ENCODE assay signal across 8 mouse cellular contexts in genomic region chr13:38345431-38345820, GRCm38 (mm10). TPM values are rescaled to one million over a fixed set of nuclear protein-coding genes. Genes with fewer than 3 reads are reported as not detected.
A peak's percentile ranks its signal among the peaks of the same experiment; 100 is the strongest.
DNase-seq lines count a peak whose midpoint lies in the region; ATAC-seq and TF ChIP-seq lines count a peak whose summit lies in the region.

No protein-coding gene starts in this region.

- peaks cover 48% of the 10 kb centered on the region for H3K27me3 ChIP-seq in heart, embryonic 15.5 days
- peaks cover 54% of the 10 kb centered on the region for H3K27me3 ChIP-seq in liver, embryonic 11.5 days (replicated peaks; ENCODE audit: control insufficient read depth, insufficient read depth, low read length)
- peaks cover 16% of the 10 kb centered on the region; the same call in 1 of the 2 replicates for H3K27me3 ChIP-seq in stomach, postnatal 0 days (ENCODE audit: control insufficient read depth, insufficient read depth, low read length)

- no peak for TF ChIP-seq EP300 in stomach, postnatal 0 days (optimal IDR thresholded peaks at IDR 0.05)

- H3K4me3 ChIP-seq in ES-E14 (ENCODE audit: insufficient read depth in 1 of 2, low read depth in 1 of 2, low read length in 2 of 2, poor library complexity in 1 of 2, severe bottlenecking in 1 of 2) = peak overlapping the region; percentile 56 to 60
- H3K4me3 ChIP-seq in heart, embryonic 15.5 days = peak overlapping the region; percentile 62
- H3K4me3 ChIP-seq in liver, embryonic 11.5 days (ENCODE audit: low read depth, low read length) = peak overlapping the region; percentile 47
- H3K4me3 ChIP-seq in stomach, postnatal 0 days (ENCODE audit: low read depth, low read length) = peak overlapping the region; percentile 47

- ATAC-seq in heart, embryonic 15.5 days (replicated peaks; ENCODE audit: insufficient number of reproducible peaks, insufficient read depth, low FRiP score, low read depth) = 0 out of 2 replicates have a peak, but pooled peaks have one; percentile 33
- 0 out of 2 replicates have a peak, but pooled peaks have one; percentile 22 for ATAC-seq in liver, embryonic 11.5 days (replicated peaks; ENCODE audit: low FRiP score)
- peak; percentile 56; the same call in 1 of the 2 replicates for ATAC-seq in stomach, postnatal 0 days (ENCODE audit: low FRiP score, low TSS enrichment)

- no peak for TF ChIP-seq CTCF in stomach, postnatal 0 days (IDR thresholded peaks at IDR 0.05; ENCODE audit: low read depth)

- peaks cover 0 to 5% of the 10 kb centered on the region in 2 experiments; a peak in 1 of 4 replicates for H3K4me1 ChIP-seq in ES-E14 (ENCODE audit: control insufficient read depth in 2 of 2, insufficient read depth in 2 of 2, low read length in 2 of 2, poor library complexity in 1 of 2)
- H3K4me1 ChIP-seq in heart, embryonic 15.5 days (replicated peaks) = peaks cover 26% of the 10 kb centered on the region
- H3K4me1 ChIP-seq in liver, embryonic 11.5 days (replicated peaks; ENCODE audit: control insufficient read depth, insufficient read depth, low read length) = 0 out of 2 replicates have a peak, but pooled peaks cover 4% of the 10 kb centered on the region
- 0 out of 2 replicates have a peak, but pooled peaks cover 4% of the 10 kb centered on the region for H3K4me1 ChIP-seq in stomach, postnatal 0 days (replicated peaks; ENCODE audit: control insufficient read depth, insufficient read depth)

- peak overlapping the region; percentile 98 for H3K4me2 ChIP-seq in heart, embryonic 15.5 days
- H3K4me2 ChIP-seq in liver, embryonic 11.5 days = peak overlapping the region; percentile 75
- H3K4me2 ChIP-seq in stomach, postnatal 0 days (replicated peaks; ENCODE audit: low read depth) = peak overlapping the region; percentile 83

- in situ Hi-C loops in ES-E14 (cut with MboI; ENCODE audit: low sequenced_read_pairs in 2 of 2, unreplicated experiment in 2 of 2) = no loop called here

- no peaks in the 10 kb centered on the region for H3K9me3 ChIP-seq in ES-E14 (ENCODE audit: control insufficient read depth, insufficient read depth, low read depth, low read length)
- no peaks in the 10 kb centered on the region for H3K9me3 ChIP-seq in heart, embryonic 15.5 days (replicated peaks)
- no peaks in the 10 kb centered on the region for H3K9me3 ChIP-seq in liver, embryonic 11.5 days (ENCODE audit: control insufficient read depth, low read length)
- no peaks in the 10 kb centered on the region for H3K9me3 ChIP-seq in stomach, postnatal 0 days (ENCODE audit: control insufficient read depth, low read length)

- H3K27ac ChIP-seq in ES-E14 (ENCODE audit: insufficient read depth, low read depth, low read length, poor library complexity, severe bottlenecking) = no peak overlapping the region
- H3K27ac ChIP-seq in heart, embryonic 15.5 days = no peak overlapping the region
- H3K27ac ChIP-seq in liver, embryonic 11.5 days (ENCODE audit: low read depth, low read length) = no peak overlapping the region
- 0 out of 2 replicates have a peak overlapping the region, but pooled peaks have one; percentile 18 for H3K27ac ChIP-seq in stomach, postnatal 0 days (replicated peaks)

- 1% methylated on average over 32 of the region's 32 CpGs for WGBS in heart, embryonic 15.5 days
- WGBS in liver, embryonic 11.5 days = 3% methylated on average over 31 of the region's 32 CpGs
- WGBS in stomach, postnatal 0 days = under 1% methylated on average over 31 of the region's 32 CpGs

- peak; percentile 11 for DNase-seq in gastrocnemius, postnatal 25 days
- DNase-seq in gastrocnemius, adult 8-10 months (ENCODE audit: low spot score in 2 of 2) = no peak
- DNase-seq in ES-E14 (ENCODE audit: low read depth, low spot score) = no peak
- no peak for DNase-seq in liver, embryonic 11.5 days (ENCODE audit: low spot score)
- peak; percentile 23 for DNase-seq in stomach, postnatal 0 days (ENCODE audit: low spot score)
- no peak for DNase-seq in layer of hippocampus, adult 9-10 months (ENCODE audit: low spot score)
- DNase-seq in right cerebral cortex, postnatal 25 days = no peak

- no peaks in the 10 kb centered on the region for H3K36me3 ChIP-seq in ES-E14 (ENCODE audit: control insufficient read depth, insufficient read depth, low read length, poor library complexity, severe bottlenecking)
- H3K36me3 ChIP-seq in heart, embryonic 15.5 days = no peaks in the 10 kb centered on the region
- no peaks in the 10 kb centered on the region for H3K36me3 ChIP-seq in liver, embryonic 11.5 days (ENCODE audit: control insufficient read depth, insufficient read depth, low read length)
- H3K36me3 ChIP-seq in stomach, postnatal 0 days (ENCODE audit: control insufficient read depth, insufficient read depth, low read length) = no peaks in the 10 kb centered on the region

- H3K9ac ChIP-seq in ES-E14 (ENCODE audit: insufficient read depth, low read depth, low read length, poor library complexity, severe bottlenecking) = peak overlapping the region; percentile 22
- peak overlapping the region; percentile 51 for H3K9ac ChIP-seq in heart, embryonic 15.5 days
- H3K9ac ChIP-seq in liver, embryonic 11.5 days (ENCODE audit: low read depth, low read length) = no peak overlapping the region
- peak overlapping the region; percentile 45 for H3K9ac ChIP-seq in stomach, postnatal 0 days (ENCODE audit: low read length)

TF ChIP-seq in ES-E14, 5 proteins besides CTCF, POLR2A, EP300 and RAD21:
- no peak for TF ChIP-seq CHD2 (IDR thresholded peaks at IDR 0.05; ENCODE audit: low read depth, low read length)
- no peak for TF ChIP-seq MAFK (IDR thresholded peaks at IDR 0.05; ENCODE audit: insufficient read depth, low read depth, low read length)
- no peak for TF ChIP-seq ZNF384 (IDR thresholded peaks at IDR 0.05; ENCODE audit: low read depth, low read length)
- no peak for TF ChIP-seq ZC3H11A (IDR thresholded peaks at IDR 0.05; ENCODE audit: borderline replicate concordance, low read depth, low read length)
- TF ChIP-seq HCFC1 (IDR thresholded peaks at IDR 0.05; ENCODE audit: borderline replicate concordance, insufficient read depth, low read length) = no peak

RNA-seq across cellular contexts. Expression of gene Bmp6, which starts 0.5 kb away (rescaled TPM):
- 1 to 10 TPM; 8.5 to 8.8 TPM for total RNA-seq in gastrocnemius, postnatal 25 days (2021)
- 10 to 100 TPM in 2 of 4 experiments, 1 to 10 TPM in 2; 5.0 to 11.7 (median 9.3) TPM for total RNA-seq in gastrocnemius, adult 8-10 months (2022)
- total RNA-seq in ES-E14 (2012; rRNA removed) = 1.8 and 2.1 TPM in 2 replicates
- polyA plus RNA-seq in heart, embryonic 15.5 days (2015; fragmentation: Nextera tagmentation; extraction: Ambion mirVana) = 2.7 and 3.8 TPM in 2 replicates
- 0.27 and 0.57 TPM in 2 replicates for polyA plus RNA-seq in liver, embryonic 11.5 days (2014; fragmentation: Nextera tagmentation; extraction: Ambion mirVana)
- polyA plus RNA-seq in stomach, postnatal 0 days (2015; fragmentation: Nextera tagmentation; extraction: Ambion mirVana) = 1.6 and 1.7 TPM in 2 replicates

Comparison
In these comparisons a context has a peak if more than half of its experiments do, and no peak if none do; other contexts are left out.
1. DNase-seq: peak in gastrocnemius, postnatal 25 days (single experiment) and stomach, postnatal 0 days (single experiment); none in gastrocnemius, adult 8-10 months (0 of 2), ES-E14 (single experiment), liver, embryonic 11.5 days (single experiment), layer of hippocampus, adult 9-10 months (single experiment) and right cerebral cortex, postnatal 25 days (single experiment).
2. Peak in every context shown above with its lines, with median percentiles within 50 percentile points of each other: H3K4me3 ChIP-seq, ATAC-seq and H3K4me2 ChIP-seq.